Mouse (Mus musculus): ENCODE measurements around the gene Gm20388. TPM values are rescaled to one million over a fixed set of nuclear protein-coding genes. Genes with fewer than 3 reads are reported as not detected.
"Not testable (repeated sequence)": the region's sequence is repeated elsewhere in the genome, so short reads cannot be mapped to it uniquely, and the experiment has no call there.

Gene Gm20388
- polyA plus RNA-seq, 1 experiment from 2014 or later, result 2.5 TPM

GRCm38 (mm10) chr8:120668374-120668905 is 757.8 kb downstream of the Gm20388 start, which contains the start of gene Emc8:
Gene Emc8 (minus strand): TSS chr8:120668573.
- Histone ChIP-seq H3K4me1 (peaks cover 33% of the 10 kb centered on the region), H3K4me3 (peak within 1 kb of the TSS; percentile 99), H3K9me3 (replicated peaks) (no peaks in the 10 kb centered on the region), H3K36me3 (peaks cover 58% of the 10 kb centered on the region), H3K27ac (peak within 1 kb of the TSS; percentile 96), H3K27me3 (ENCODE audit: low read depth, poor library complexity, severe bottlenecking) (no peaks in the 10 kb centered on the region)
- no peak for DNase-seq (ENCODE audit: low spot score)
- under 1% methylated on average over 51 of the region's 51 CpGs for WGBS

GRCm38 (mm10) chr8:120671775-120672174 is 761.1 kb downstream of the Gm20388 start:
- peaks cover 13% of the 10 kb centered on the region for H3K4me1 ChIP-seq
- H3K36me3 ChIP-seq, result peaks cover 54% of the 10 kb centered on the region
- no peaks in the 10 kb centered on the region for H3K9me3 ChIP-seq (replicated peaks)
- 84% methylated on average over 6 of the region's 6 CpGs for WGBS
- no peaks in the 10 kb centered on the region for H3K27me3 ChIP-seq (ENCODE audit: low read depth, poor library complexity, severe bottlenecking)
- DNase-seq (ENCODE audit: low spot score), result no peak
- no peak overlapping the region for H3K27ac ChIP-seq
- no peak overlapping the region for H3K4me3 ChIP-seq

GRCm38 (mm10) chr8:120672626-120673229 is 762.1 kb downstream of the Gm20388 start:
- no peak overlapping the region for H3K27ac ChIP-seq
- DNase-seq (ENCODE audit: low spot score), result no peak
- H3K4me1 ChIP-seq, result peaks cover 9% of the 10 kb centered on the region; the same call in 1 of the 2 replicates
- 94% methylated on average over 16 of the region's 16 CpGs for WGBS
- H3K27me3 ChIP-seq (ENCODE audit: low read depth, poor library complexity, severe bottlenecking), result no peaks in the 10 kb centered on the region
- no peaks in the 10 kb centered on the region for H3K9me3 ChIP-seq (replicated peaks)
- H3K36me3 ChIP-seq, result peaks cover 54% of the 10 kb centered on the region
- no peak overlapping the region for H3K4me3 ChIP-seq

GRCm38 (mm10) chr8:120673298-120673697 is 762.7 kb downstream of the Gm20388 start:
- WGBS, result 95% methylated on average over 7 of the region's 7 CpGs
- H3K27me3 ChIP-seq (ENCODE audit: low read depth, poor library complexity, severe bottlenecking), result no peaks in the 10 kb centered on the region
- H3K9me3 ChIP-seq (replicated peaks), result no peaks in the 10 kb centered on the region
- H3K36me3 ChIP-seq, result peaks cover 54% of the 10 kb centered on the region
- no peak for DNase-seq (ENCODE audit: low spot score)
- H3K27ac ChIP-seq, result no peak overlapping the region
- peaks cover 9% of the 10 kb centered on the region; the same call in 1 of the 2 replicates for H3K4me1 ChIP-seq
- H3K4me3 ChIP-seq, result no peak overlapping the region

- WGBS, result 78% methylated on average over 8 of the region's 8 CpGs
- no peak for DNase-seq (ENCODE audit: low spot score)
- Histone ChIP-seq H3K36me3 (peaks cover 43% of the 10 kb centered on the region), H3K27ac (no peak overlapping the region), H3K4me3 (no peak overlapping the region), H3K4me1 (no peaks in the 10 kb centered on the region), H3K9me3 (replicated peaks) (no peaks in the 10 kb centered on the region), H3K27me3 (ENCODE audit: low read depth, poor library complexity, severe bottlenecking) (0 out of 2 replicates have a peak, but pooled peaks cover 5% of the 10 kb centered on the region)
These were observed 765.1 kb downstream of the Gm20388 start for GRCm38 (mm10) chr8:120675718-120676117.

- Histone ChIP-seq H3K27ac (no peak overlapping the region), H3K27me3 (ENCODE audit: low read depth, poor library complexity, severe bottlenecking) (peaks cover 21% of the 10 kb centered on the region; the same call in 1 of the 2 replicates), H3K4me1 (no peaks in the 10 kb centered on the region), H3K9me3 (replicated peaks) (no peaks in the 10 kb centered on the region), H3K36me3 (peaks cover 15% of the 10 kb centered on the region), H3K4me3 (no peak overlapping the region)
- 17% methylated on average over 10 of the region's 10 CpGs for WGBS
- peak; percentile 91 for DNase-seq (ENCODE audit: low spot score)
These were observed 767.8 kb downstream of the Gm20388 start for GRCm38 (mm10) chr8:120678447-120678846.

- WGBS, result 60% methylated on average over 11 of the region's 11 CpGs
- Histone ChIP-seq H3K27ac (no peak overlapping the region), H3K27me3 (ENCODE audit: low read depth, poor library complexity, severe bottlenecking) (peaks cover 21% of the 10 kb centered on the region; the same call in 1 of the 2 replicates), H3K36me3 (peaks cover 6% of the 10 kb centered on the region; the same call in 1 of the 2 replicates), H3K9me3 (replicated peaks) (no peaks in the 10 kb centered on the region), H3K4me3 (no peak overlapping the region), H3K4me1 (peaks cover 4% of the 10 kb centered on the region)
- no peak for DNase-seq (ENCODE audit: low spot score)
These were observed 769.2 kb downstream of the Gm20388 start for GRCm38 (mm10) chr8:120679629-120680387.

- H3K27ac ChIP-seq; H3K9me3 ChIP-seq (replicated peaks); H3K4me3 ChIP-seq; H3K4me1 ChIP-seq; H3K36me3 ChIP-seq: not testable (repeated sequence)
- H3K27me3 ChIP-seq (ENCODE audit: low read depth, poor library complexity, severe bottlenecking), result peaks cover 21% of the 10 kb centered on the region; the same call in 1 of the 2 replicates
- peak; percentile 53 for DNase-seq (ENCODE audit: low spot score)
- WGBS, result 68% methylated on average over 7 of the region's 7 CpGs
These were observed 769.8 kb downstream of the Gm20388 start for GRCm38 (mm10) chr8:120680405-120680804.

- H3K27me3 ChIP-seq (ENCODE audit: low read depth, poor library complexity, severe bottlenecking), result peaks cover 22% of the 10 kb centered on the region; the same call in 1 of the 2 replicates
- DNase-seq (ENCODE audit: low spot score), result no peak
- H3K9me3 ChIP-seq (replicated peaks), result no peaks in the 10 kb centered on the region
- no peak overlapping the region for H3K27ac ChIP-seq
- H3K4me1 ChIP-seq, result peaks cover 4% of the 10 kb centered on the region
- no peaks in the 10 kb centered on the region for H3K36me3 ChIP-seq
- 82% methylated on average over 10 of the region's 10 CpGs for WGBS
- no peak overlapping the region for H3K4me3 ChIP-seq
These were observed 770.5 kb downstream of the Gm20388 start for GRCm38 (mm10) chr8:120681113-120681512.

GRCm38 (mm10) chr8:120683602-120684001 is 773.0 kb downstream of the Gm20388 start:
- DNase-seq (ENCODE audit: low spot score), result peak; percentile 74
- WGBS, result 17% methylated on average over 10 of the region's 10 CpGs
- H3K27me3 ChIP-seq (ENCODE audit: low read depth, poor library complexity, severe bottlenecking), result peaks cover 41% of the 10 kb centered on the region; the same call in 1 of the 2 replicates
- no peak overlapping the region for H3K4me3 ChIP-seq
- H3K27ac ChIP-seq, result no peak overlapping the region
- H3K4me1 ChIP-seq, result peaks cover 4% of the 10 kb centered on the region
- H3K9me3 ChIP-seq (replicated peaks), result no peaks in the 10 kb centered on the region
- no peaks in the 10 kb centered on the region for H3K36me3 ChIP-seq

GRCm38 (mm10) chr8:120684082-120684481 is 773.4 kb downstream of the Gm20388 start:
- H3K27me3 ChIP-seq (ENCODE audit: low read depth, poor library complexity, severe bottlenecking), result peaks cover 41% of the 10 kb centered on the region; the same call in 1 of the 2 replicates
- peaks cover 4% of the 10 kb centered on the region for H3K4me1 ChIP-seq
- 68% methylated on average over 5 of the region's 5 CpGs for WGBS

GRCm38 (mm10) chr8:120685097-120685496 is 774.5 kb downstream of the Gm20388 start:
- H3K36me3 ChIP-seq, result no peaks in the 10 kb centered on the region
- no peak overlapping the region for H3K27ac ChIP-seq
- H3K9me3 ChIP-seq (replicated peaks), result no peaks in the 10 kb centered on the region
- peaks cover 39% of the 10 kb centered on the region; the same call in 1 of the 2 replicates for H3K27me3 ChIP-seq (ENCODE audit: low read depth, poor library complexity, severe bottlenecking)
- peaks cover 4% of the 10 kb centered on the region for H3K4me1 ChIP-seq
- DNase-seq (ENCODE audit: low spot score), result no peak
- H3K4me3 ChIP-seq, result no peak overlapping the region
- WGBS, result 76% methylated on average over 5 of the region's 5 CpGs

More at GRCm38 (mm10) chr8:120684082-120684481, 773.4 kb downstream of the Gm20388 start:
- no peak for DNase-seq (ENCODE audit: low spot score)
- Histone ChIP-seq H3K9me3 (replicated peaks) (no peaks in the 10 kb centered on the region), H3K27ac (no peak overlapping the region), H3K4me3 (no peak overlapping the region), H3K36me3 (no peaks in the 10 kb centered on the region)

- Histone ChIP-seq H3K4me3 (no peak overlapping the region), H3K36me3 (no peaks in the 10 kb centered on the region), H3K27me3 (ENCODE audit: low read depth, poor library complexity, severe bottlenecking) (peaks cover 41% of the 10 kb centered on the region; the same call in 1 of the 2 replicates), H3K27ac (no peak overlapping the region), H3K9me3 (replicated peaks) (no peaks in the 10 kb centered on the region), H3K4me1 (peaks cover 4% of the 10 kb centered on the region)
- no peak for DNase-seq (ENCODE audit: low spot score)
- 90% methylated on average over 8 of the region's 8 CpGs for WGBS
These were observed 775.0 kb downstream of the Gm20388 start for GRCm38 (mm10) chr8:120685591-120685990.
